Mouse (Mus musculus) testis, adult 2 months (tissue): Measurements from ENCODE around the gene Ppp1ca.

Experiments
- CTCF ChIP-seq: fragments of 200-500 bp; IDR thresholded peaks from 2 replicates; pipeline ENCODE4 v1.5.1; 2012; ENCODE audit warnings: low read depth, mild to moderate bottlenecking, inconsistent platforms, low read length, moderate library complexity; ENCODE audit not compliant: control insufficient read depth, insufficient read depth, insufficient replicate concordance
- POLR2A ChIP-seq: fragments of 200-500 bp; IDR thresholded peaks from 2 replicates; pipeline ENCODE4 v1.6.1; 2012; ENCODE audit warnings: low read depth, mild to moderate bottlenecking, inconsistent platforms, low read length, moderate library complexity; ENCODE audit not compliant: control insufficient read depth

- TF ChIP-seq POLR2A (no peak), CTCF (no peak)
These were observed 25.3 kb downstream of the Ppp1ca start for GRCm38 (mm10) chr19:4217140-4217539.
